Mouse (Mus musculus) cerebellum, adult 11-12 months (tissue): ENCODE results near the gene Gm42688.
"Not testable (repeated sequence)": the region's sequence is repeated elsewhere in the genome, so short reads cannot be mapped to it uniquely, and the experiment has no call there.

Source experiments
- DNase-seq: peaks from one replicate; pipeline ENCODE4 v3.0.0; 2022

Gene Gm42688

GRCm38 (mm10) chr6:83142211-83142731, 40.9 kb downstream of the Gm42688 start:
- no peak for DNase-seq

GRCm38 (mm10) chr6:83142886-83143285, 41.5 kb downstream of the Gm42688 start:
- no peak for DNase-seq

GRCm38 (mm10) chr6:83145209-83145608, 43.8 kb downstream of the Gm42688 start:
- no peak for DNase-seq

GRCm38 (mm10) chr6:83145805-83146204, 44.4 kb downstream of the Gm42688 start:
- no peak for DNase-seq

GRCm38 (mm10) chr6:83147280-83147679, 45.9 kb downstream of the Gm42688 start:
- no peak for DNase-seq

- no peak for DNase-seq
Measured at GRCm38 (mm10) chr6:83151721-83152120, 50.3 kb downstream of the Gm42688 start.

- no peak for DNase-seq
Measured at GRCm38 (mm10) chr6:83153038-83153437, 51.6 kb downstream of the Gm42688 start.

- no peak for DNase-seq
Measured at GRCm38 (mm10) chr6:83153485-83153884, 52.1 kb downstream of the Gm42688 start.

GRCm38 (mm10) chr6:83155552-83156238, 54.3 kb downstream of the Gm42688 start:
- DNase-seq = peak; percentile 47

- peak; percentile 76 for DNase-seq
Measured at GRCm38 (mm10) chr6:83156259-83156684, 54.9 kb downstream of the Gm42688 start, which contains the start of the genes Wdr54 and 1700003E16Rik. TSS of gene Wdr54 (minus strand) at chr6:83156397. TSS of gene 1700003E16Rik (plus strand) at chr6:83156404.

GRCm38 (mm10) chr6:83159456-83159855, 58.0 kb downstream of the Gm42688 start:
- DNase-seq = not testable (repeated sequence)
